Mouse (Mus musculus): Measurements from ENCODE around the gene Lrrc8e. TPM values are rescaled to one million over a fixed set of nuclear protein-coding genes. Genes with fewer than 3 reads are reported as not detected.
"Not testable (repeated sequence)": the region's sequence is repeated elsewhere in the genome, so short reads cannot be mapped to it uniquely, and the experiment has no call there.

The Lrrc8e gene
- polyA plus RNA-seq, 1 experiment from 2014 or later, result 0.62 TPM

GRCm38 (mm10) chr8:4250306-4250970, 23.8 kb downstream of the Lrrc8e start:
- 37% methylated on average over 26 of the region's 26 CpGs for WGBS
- no peak overlapping the region for H3K4me3 ChIP-seq
- no peaks in the 10 kb centered on the region for H3K27me3 ChIP-seq
- ATAC-seq (ENCODE audit: low FRiP score, low read depth), result peak; percentile 2; the same call in 1 of the 2 replicates
- H3K4me2 ChIP-seq (replicated peaks), result no peak overlapping the region
- peaks cover 53% of the 10 kb centered on the region for H3K36me3 ChIP-seq
- H3K4me1 ChIP-seq, result peaks cover 40% of the 10 kb centered on the region
- H3K9me3 ChIP-seq, result no peaks in the 10 kb centered on the region
- H3K27ac ChIP-seq, result no peak overlapping the region
- H3K9ac ChIP-seq, result no peak overlapping the region

- ATAC-seq (ENCODE audit: low FRiP score, low read depth), result no peak
- H3K4me1 ChIP-seq, result peaks cover 47% of the 10 kb centered on the region
- H3K4me3 ChIP-seq, result peak overlapping the region; percentile 79
- peak overlapping the region; percentile 88 for H3K9ac ChIP-seq
- 43% methylated on average over 8 of the region's 8 CpGs for WGBS
- no peaks in the 10 kb centered on the region for H3K27me3 ChIP-seq
- peaks cover 52% of the 10 kb centered on the region for H3K36me3 ChIP-seq
- H3K9me3 ChIP-seq, result no peaks in the 10 kb centered on the region
- peak overlapping the region; percentile 83 for H3K4me2 ChIP-seq (replicated peaks)
- H3K27ac ChIP-seq, result 0 out of 2 replicates have a peak overlapping the region, but pooled peaks have one; percentile 91
These were observed 25.6 kb downstream of the Lrrc8e start for GRCm38 (mm10) chr8:4252116-4252760.

DNA sequence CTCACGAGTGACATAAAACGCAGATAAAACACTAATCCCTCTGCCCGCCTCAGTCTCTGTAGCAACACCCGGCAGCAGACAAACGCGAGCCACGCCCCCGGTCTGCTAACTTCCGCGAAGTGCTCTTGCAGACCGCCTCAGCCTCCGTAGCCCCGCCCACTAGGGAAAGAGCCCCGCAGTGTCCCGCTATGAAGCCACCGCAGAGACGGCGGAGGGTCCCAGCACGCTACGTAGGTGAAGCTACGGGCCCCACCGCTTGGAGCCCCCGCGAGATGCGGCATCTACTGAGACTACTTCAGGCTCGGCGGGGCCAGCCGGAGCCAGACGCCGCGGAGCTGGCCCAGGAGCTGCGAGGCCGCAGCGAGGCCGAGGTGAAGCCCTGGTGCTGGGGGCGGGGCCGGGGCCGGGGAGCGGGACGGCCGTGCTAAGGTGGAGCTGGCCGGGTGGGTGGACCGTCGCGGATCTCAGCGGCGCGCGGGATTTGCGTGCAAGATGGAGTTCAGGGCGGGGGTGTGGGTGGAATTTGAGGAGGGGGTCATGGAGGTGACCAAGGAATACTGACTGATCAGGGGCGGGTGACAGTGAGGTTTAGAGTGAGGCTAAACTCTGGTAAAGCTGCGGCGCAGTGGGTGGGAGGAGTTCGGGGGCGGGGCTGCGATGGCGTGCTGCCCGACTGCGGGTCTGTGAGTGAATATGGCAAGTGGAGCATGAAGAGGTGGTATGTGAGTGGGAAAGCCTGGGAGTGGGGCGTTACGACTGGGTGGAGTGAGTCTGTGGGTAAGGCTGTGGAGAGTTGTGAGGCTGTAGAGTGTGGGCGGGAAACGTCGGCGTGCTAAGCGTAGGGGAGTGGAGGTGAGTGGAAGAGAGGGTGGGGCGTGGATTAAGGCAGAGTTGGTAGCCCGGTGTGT, 26.6 kb downstream of the Lrrc8e start, which contains the start of gene Snapc2:
Snapc2 (plus strand) TSS at position 147 of the 908 bp plus-strand sequence.
- H3K36me3 ChIP-seq, result peaks cover 43% of the 10 kb centered on the region

DNA sequence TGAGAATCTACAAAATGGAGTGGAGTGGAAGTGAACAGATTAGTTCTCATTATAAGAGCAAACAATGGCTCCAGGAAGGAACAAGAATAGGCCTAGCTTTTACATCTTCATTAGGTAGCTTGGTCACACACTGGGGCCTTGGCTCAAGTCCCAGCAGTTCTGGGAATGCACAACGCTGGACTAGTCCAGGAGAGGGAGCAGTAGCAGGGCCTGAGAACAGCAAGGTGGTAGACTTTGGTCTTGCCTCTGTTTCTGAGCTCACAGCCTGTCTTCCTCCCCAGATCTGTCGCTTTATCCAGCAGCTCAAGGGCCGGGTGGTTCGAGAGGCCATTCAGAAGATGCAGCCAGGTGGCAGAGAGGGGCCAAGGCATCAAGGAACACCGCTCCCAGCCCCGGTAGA, 27.4 kb downstream of the Lrrc8e start:
- Histone ChIP-seq H3K4me3 (peak overlapping the region; percentile 79), H3K27ac (peak overlapping the region; percentile 91; the same call in 1 of the 2 replicates), H3K36me3 (peaks cover 40% of the 10 kb centered on the region), H3K4me1 (peaks cover 48% of the 10 kb centered on the region), H3K9me3 (no peaks in the 10 kb centered on the region), H3K27me3 (no peaks in the 10 kb centered on the region), H3K9ac (peak overlapping the region; percentile 88; the same call in 1 of the 2 replicates), H3K4me2 (replicated peaks) (peak overlapping the region; percentile 83)
- no peak for ATAC-seq (ENCODE audit: low FRiP score, low read depth)
- 74% methylated on average over 6 of the region's 6 CpGs for WGBS

More for the DNA sequence above, 26.6 kb downstream of the Lrrc8e start, which contains the start of gene Snapc2:
- peak within 1 kb of the TSS; percentile 91 for H3K27ac ChIP-seq
- H3K4me2 ChIP-seq (replicated peaks), result peak within 1 kb of the TSS; percentile 83
- ATAC-seq (ENCODE audit: low FRiP score, low read depth), result peak; percentile 90
- no peaks in the 10 kb centered on the region for H3K27me3 ChIP-seq
- H3K4me3 ChIP-seq, result peak within 1 kb of the TSS; percentile 79
- peaks cover 55% of the 10 kb centered on the region for H3K4me1 ChIP-seq
- under 1% methylated on average over 69 of the region's 69 CpGs for WGBS
- H3K9ac ChIP-seq, result peak within 1 kb of the TSS; percentile 88
- H3K9me3 ChIP-seq, result no peaks in the 10 kb centered on the region

DNA sequence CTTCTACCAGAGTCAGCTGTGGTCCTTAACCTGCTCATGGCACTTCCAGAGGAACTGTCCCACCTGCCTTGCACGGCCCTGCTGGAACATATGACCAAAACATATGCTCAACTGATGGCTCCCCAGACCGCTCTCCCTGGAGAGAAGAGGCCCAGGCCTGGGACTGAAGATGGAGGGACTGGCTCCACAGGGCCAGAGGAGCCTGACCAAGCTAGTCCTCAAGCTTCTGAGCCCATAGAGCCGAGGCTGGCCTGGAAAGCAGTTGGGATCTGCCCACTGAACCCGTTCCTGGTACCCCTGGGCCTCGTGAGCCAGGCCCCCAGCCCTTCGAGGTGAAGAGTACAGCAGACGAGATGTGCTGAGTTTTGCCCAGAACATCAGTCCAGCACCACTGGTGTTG, 28.8 kb downstream of the Lrrc8e start:
- H3K4me3 ChIP-seq; H3K27ac ChIP-seq; H3K9me3 ChIP-seq; H3K27me3 ChIP-seq; H3K4me2 ChIP-seq (replicated peaks); ATAC-seq (ENCODE audit: low FRiP score, low read depth); H3K9ac ChIP-seq: not testable (repeated sequence)
- Histone ChIP-seq H3K4me1 (peaks cover 46% of the 10 kb centered on the region), H3K36me3 (peaks cover 38% of the 10 kb centered on the region)
- 84% methylated on average over 7 of the region's 7 CpGs for WGBS

DNA sequence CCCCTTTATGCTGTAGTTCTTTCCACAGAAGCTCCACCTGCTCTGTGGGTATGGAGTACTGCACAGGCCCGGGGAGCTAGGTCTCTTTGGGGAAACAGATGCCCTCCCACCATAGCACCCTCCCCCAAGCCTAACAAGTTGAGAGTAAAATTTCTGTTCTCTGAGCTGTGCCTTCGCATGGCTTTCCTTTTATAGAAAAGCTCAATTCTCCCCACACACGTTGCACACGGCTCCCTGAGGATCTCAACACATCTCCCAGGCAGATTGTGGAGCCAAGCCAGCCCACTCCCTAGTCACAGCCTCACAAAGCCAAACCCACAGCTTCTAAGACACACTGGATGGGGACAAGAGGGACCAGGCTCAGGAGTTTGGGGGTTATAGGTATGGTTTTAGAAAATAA, 30.3 kb downstream of the Lrrc8e start:
- no peak for ATAC-seq (ENCODE audit: low FRiP score, low read depth)
- Histone ChIP-seq H3K27ac (no peak overlapping the region), H3K4me3 (no peak overlapping the region), H3K9me3 (no peaks in the 10 kb centered on the region), H3K27me3 (no peaks in the 10 kb centered on the region), H3K4me2 (replicated peaks) (peak overlapping the region; percentile 83), H3K36me3 (peaks cover 52% of the 10 kb centered on the region), H3K4me1 (peaks cover 43% of the 10 kb centered on the region), H3K9ac (0 out of 2 replicates have a peak overlapping the region, but pooled peaks have one; percentile 88)
- 56% methylated on average over 4 of the region's 4 CpGs for WGBS

GRCm38 (mm10) chr8:4257350-4257749, 30.7 kb downstream of the Lrrc8e start:
- Histone ChIP-seq H3K4me2 (replicated peaks) (peak overlapping the region; percentile 83), H3K27me3 (no peaks in the 10 kb centered on the region), H3K4me3 (no peak overlapping the region), H3K9me3 (no peaks in the 10 kb centered on the region), H3K4me1 (peaks cover 42% of the 10 kb centered on the region), H3K36me3 (peaks cover 57% of the 10 kb centered on the region), H3K27ac (no peak overlapping the region), H3K9ac (peak overlapping the region; percentile 88; the same call in 1 of the 2 replicates)
- no peak for ATAC-seq (ENCODE audit: low FRiP score, low read depth)
- WGBS, result 70% methylated on average over 4 of the region's 4 CpGs

- Histone ChIP-seq H3K4me3 (peak overlapping the region; percentile 86), H3K27me3 (no peaks in the 10 kb centered on the region), H3K27ac (peak overlapping the region; percentile 72), H3K9me3 (no peaks in the 10 kb centered on the region), H3K36me3 (peaks cover 66% of the 10 kb centered on the region), H3K4me1 (peaks cover 39% of the 10 kb centered on the region), H3K9ac (peak overlapping the region; percentile 88), H3K4me2 (replicated peaks) (peak overlapping the region; percentile 83)
- WGBS, result 1% methylated on average over 35 of the region's 35 CpGs
- peak; percentile 50 for ATAC-seq (ENCODE audit: low FRiP score, low read depth)
These were observed 31.6 kb downstream of the Lrrc8e start for GRCm38 (mm10) chr8:4258233-4258632.

- Histone ChIP-seq H3K4me3 (peak overlapping the region; percentile 86), H3K27me3 (no peaks in the 10 kb centered on the region), H3K9me3 (no peaks in the 10 kb centered on the region), H3K4me2 (replicated peaks) (peak overlapping the region; percentile 83), H3K27ac (peak overlapping the region; percentile 72), H3K4me1 (peaks cover 37% of the 10 kb centered on the region), H3K36me3 (peaks cover 70% of the 10 kb centered on the region), H3K9ac (peak overlapping the region; percentile 88)
- under 1% methylated on average over 32 of the region's 32 CpGs for WGBS
- peak; percentile 79 for ATAC-seq (ENCODE audit: low FRiP score, low read depth)
These were observed 32.1 kb downstream of the Lrrc8e start for GRCm38 (mm10) chr8:4258678-4259077.

DNA sequence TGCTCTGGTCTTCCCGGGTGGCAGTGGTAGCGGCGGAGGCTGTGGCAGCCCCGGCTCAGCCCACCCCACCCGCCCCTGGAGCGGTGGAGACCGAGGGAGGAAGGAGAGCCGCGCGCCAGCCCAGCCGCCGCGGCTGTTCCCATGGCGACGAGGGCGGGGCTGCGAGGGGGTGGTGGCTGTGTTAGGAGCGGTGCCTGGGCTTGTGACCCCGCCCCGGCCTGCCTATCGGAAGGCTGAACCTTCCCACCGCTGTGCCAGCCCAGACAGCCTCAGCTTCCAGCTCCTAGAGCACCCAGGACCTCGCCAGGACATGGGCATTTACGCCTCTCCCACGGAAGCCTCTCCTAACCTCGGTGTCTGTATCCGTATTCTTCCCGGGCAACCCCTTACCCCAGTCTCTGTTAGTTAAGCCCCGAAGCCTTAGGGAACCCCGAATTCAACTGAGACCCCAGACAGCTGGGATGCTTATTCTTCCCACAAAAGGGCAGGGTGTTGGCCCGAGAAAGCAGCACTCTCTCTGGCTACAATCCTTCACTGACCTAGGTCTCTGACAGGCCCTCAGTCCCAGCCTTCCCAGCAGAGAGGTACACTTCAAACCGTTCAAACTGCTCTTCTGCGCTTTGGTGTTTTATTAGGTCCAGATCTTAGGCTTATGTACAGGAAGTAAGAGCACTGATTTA, 32.6 kb downstream of the Lrrc8e start, which contains the start of gene Ctxn1:
Ctxn1 (minus strand) TSS at position 150 of the 680 bp plus-strand sequence.
- peaks cover 74% of the 10 kb centered on the region for H3K36me3 ChIP-seq
- whole genome bisulfite sequencing, result 3% methylated on average over 33 of the region's 33 CpGs

DNA sequence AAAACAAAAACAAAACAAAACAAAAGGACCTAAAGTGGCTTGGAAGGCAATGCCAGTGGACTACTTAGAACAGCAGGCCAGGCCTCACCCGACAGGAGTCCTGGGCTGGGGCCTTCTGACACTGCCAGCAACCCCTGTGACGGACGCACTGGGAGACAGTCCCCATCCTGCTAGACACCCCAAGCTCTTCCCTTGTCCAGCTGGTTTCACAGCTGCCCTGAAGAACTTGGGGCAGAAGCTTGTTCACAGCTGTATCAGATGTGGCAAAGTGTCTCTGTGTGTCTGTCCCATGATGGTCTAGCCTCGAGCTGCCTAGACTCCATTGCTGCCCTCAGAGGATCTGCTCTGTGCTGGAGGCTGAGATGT, 33.2 kb downstream of the Lrrc8e start:
- Histone ChIP-seq H3K4me1 (peaks cover 27% of the 10 kb centered on the region), H3K27me3 (no peaks in the 10 kb centered on the region), H3K4me3 (no peak overlapping the region; the same call in 1 of the 2 replicates), H3K27ac (peak overlapping the region; percentile 76; the same call in 1 of the 2 replicates), H3K9ac (peak overlapping the region; percentile 5), H3K4me2 (replicated peaks) (no peak overlapping the region), H3K9me3 (no peaks in the 10 kb centered on the region), H3K36me3 (peaks cover 74% of the 10 kb centered on the region)
- ATAC-seq (ENCODE audit: low FRiP score, low read depth), result no peak
- WGBS, result 82% methylated on average over 4 of the region's 4 CpGs

More for the DNA sequence above, 32.6 kb downstream of the Lrrc8e start, which contains the start of gene Ctxn1:
- H3K27me3 ChIP-seq, result no peaks in the 10 kb centered on the region
- peaks cover 31% of the 10 kb centered on the region for H3K4me1 ChIP-seq
- H3K4me2 ChIP-seq (replicated peaks), result peak within 1 kb of the TSS; percentile 83
- peak; percentile 94 for ATAC-seq (ENCODE audit: low FRiP score, low read depth)
- peak within 1 kb of the TSS; percentile 86 for H3K4me3 ChIP-seq
- peak within 1 kb of the TSS; percentile 88 for H3K9ac ChIP-seq
- peak within 1 kb of the TSS; percentile 76 for H3K27ac ChIP-seq
- H3K9me3 ChIP-seq, result no peaks in the 10 kb centered on the region
